Mouse (Mus musculus): ENCODE results near the gene Npff.

Gene Npff

DNA sequence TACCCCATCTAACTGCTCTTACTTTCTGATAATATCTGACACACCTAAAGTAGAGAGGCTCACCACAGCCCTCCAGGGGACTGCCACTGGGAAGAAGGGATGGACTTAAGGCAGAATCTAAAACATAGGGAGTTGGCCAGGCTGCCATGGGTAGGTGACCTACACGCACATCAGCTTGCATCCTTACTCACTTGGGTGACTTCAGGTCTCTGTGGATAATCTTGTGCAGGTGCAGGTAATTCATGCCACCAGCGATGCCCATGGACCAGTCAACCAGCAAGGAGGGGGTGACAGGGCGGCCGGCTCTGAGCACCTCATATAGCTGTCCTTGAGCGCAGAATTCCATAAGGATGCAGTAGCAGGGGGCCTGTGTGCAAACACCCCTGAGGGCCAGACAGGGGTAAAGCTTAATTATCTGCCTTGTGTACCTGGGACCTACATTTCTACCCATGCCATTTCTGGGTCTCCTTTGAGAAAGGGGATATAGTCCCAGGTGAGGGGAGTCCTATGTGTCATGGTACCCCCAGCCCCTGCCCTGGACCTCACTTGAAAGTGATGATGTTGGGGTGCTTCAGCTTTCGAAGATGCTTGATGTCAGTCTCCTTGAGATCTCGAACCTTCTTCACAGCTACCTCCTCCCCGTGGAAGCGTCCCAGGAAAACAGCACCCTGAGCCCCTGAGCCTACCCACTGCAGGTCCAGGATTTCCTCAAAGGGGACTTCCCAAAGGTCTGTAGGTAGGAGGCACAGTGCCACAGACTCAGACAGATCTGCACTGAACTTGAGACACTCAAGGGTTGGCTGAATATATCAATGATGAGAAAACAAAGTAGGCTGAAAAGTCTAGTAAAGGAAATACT, 20.6 kb downstream of the Npff start:
- no peak for DNase-seq

- DNase-seq, result no peak
Observed at GRCm38 (mm10) chr15:102503447-102503846, 21.3 kb downstream of the Npff start, which contains the start of gene Gm10337. TSS of gene Gm10337 (plus strand) at chr15:102503722.

DNA sequence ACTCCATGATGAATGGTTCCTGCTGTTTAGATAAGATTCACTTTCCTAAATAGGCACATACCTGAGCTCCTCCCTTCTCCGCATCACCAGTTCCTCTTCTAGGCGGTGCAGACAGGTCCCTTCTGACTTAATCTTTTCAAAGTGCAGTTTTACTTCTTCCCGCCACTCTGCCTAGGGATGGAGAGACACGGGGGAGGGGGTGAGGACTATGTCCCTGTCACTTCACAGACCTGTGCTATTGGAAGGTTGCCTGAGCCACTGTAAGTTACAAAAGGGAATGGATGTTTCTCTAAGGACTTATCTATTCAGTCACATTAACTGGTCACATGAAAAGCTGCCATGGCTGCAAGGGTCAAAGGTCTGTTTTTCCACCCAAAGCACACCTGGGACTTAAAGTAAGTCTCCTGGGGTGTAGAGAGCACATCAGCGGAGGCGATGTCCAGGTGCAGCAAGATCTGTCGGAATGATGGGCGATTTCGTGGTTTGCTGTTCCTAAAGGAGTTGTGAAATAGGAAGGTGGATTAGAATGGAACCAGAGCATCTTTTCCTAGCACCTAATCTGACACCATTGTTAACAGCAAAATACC, 22.4 kb downstream of the Npff start:
- peak; percentile 29 to 33 for DNase-seq

DNA sequence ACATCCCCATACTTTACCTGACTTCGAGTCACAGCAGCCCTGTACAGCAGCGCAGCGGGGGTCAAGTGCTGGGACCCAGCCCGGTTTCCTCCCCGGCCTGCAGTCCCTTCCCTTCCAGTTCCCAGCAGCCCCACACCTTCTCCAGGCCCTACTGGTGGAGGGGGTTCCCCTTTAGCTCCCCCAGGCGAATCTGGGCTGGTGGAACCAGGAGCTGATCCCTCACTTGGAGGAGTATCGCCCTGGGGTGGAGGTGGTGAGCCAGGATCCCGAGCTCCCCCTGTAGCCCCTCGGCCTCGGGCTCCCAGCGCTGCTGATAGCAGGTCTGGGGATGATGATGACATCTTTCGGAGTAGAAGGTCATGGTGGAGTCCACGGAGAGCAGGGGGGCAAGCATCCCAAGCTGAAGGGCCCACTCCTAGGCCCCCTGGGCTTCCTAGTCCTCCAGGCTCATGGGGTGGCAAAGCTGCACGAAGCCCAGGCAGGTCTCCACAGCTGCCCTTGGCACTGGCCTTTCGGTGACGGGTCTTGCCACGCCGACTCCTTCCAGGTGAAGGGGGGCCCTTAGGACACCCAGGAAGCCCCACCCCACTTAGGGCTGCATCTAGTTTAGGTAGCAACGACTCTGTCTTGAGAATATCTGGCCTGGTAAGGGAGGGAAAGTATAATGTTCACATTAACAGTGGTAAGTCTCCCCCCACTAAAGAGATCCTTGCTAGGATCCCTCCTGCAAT, 23.5 kb downstream of the Npff start:
- no peak for DNase-seq

GRCm38 (mm10) chr15:102500479-102500878, 24.3 kb downstream of the Npff start:
- no peak for DNase-seq

DNA sequence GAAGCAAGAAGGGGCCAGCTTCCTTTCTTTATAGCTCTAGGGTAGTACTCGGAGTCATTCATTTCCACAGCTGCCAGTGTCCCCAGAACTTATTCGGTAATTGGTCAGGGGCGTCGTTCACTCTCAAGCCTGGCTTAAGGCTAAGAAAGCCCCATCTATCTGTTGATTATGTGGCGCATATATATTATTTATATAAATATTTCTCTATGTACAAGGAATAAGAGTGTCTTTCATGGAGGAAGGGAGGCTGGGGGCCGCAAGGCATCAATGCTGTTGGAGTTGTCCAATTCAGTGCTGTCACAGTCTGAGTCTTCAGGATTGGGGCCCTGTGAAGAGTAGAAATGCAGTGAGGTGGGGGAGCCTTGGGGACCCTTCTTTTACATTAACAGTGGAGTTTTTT, 24.9 kb downstream of the Npff start:
- DNase-seq, result no peak

DNA sequence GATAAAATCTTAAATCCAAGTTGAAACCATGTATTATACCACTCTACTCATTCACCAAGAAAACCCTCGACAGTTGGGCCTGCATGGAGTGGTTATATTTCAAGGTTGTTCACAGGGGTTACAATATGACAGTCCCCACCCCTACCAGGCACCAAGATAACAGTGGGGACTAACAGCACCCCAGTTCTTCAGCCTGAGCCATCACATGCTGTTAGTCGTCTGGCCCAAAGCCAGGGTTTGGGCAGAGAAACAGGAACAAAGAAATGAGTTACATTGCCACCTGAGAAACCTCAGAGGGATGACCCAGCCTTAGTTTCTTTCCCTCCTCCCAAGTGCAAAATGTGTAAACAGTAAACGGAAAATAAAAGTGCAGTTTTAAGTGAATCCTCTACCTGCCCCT, 25.4 kb downstream of the Npff start:
- DNase-seq, result no peak

GRCm38 (mm10) chr15:102498322-102498721, 26.4 kb downstream of the Npff start:
- no peak for DNase-seq

- DNase-seq, result no peak
Observed at GRCm38 (mm10) chr15:102487664-102488063, 37.1 kb downstream of the Npff start.

DNA sequence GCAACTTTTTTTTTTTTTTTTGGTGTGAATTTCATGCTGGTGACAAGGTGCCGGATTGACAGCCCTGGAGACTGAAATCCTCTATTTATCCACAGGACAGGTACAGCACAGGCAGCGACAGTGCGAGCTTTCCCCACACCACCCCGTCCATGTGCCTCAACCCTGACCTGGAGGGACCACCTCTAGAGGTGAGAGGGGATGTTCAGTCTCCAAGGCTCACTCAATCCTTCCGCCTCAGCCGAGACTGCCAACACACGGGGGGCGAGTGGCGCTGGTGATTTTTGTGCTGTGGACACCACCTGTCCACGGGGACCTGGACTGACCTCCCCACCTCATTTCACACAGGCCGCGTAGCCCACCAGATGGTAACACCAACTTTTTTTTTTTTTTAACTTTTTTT, 38.9 kb downstream of the Npff start:
- no peak for DNase-seq

GRCm38 (mm10) chr15:102483136-102483535, 41.6 kb downstream of the Npff start:
- no peak for DNase-seq

- no peak for DNase-seq
Observed at GRCm38 (mm10) chr15:102474520-102474919, 50.2 kb downstream of the Npff start.

Measured in kidney, postnatal 36 days (tissue).